24 mouse cellular contexts compared by ENCODE assay signal in the genomic region with DNA sequence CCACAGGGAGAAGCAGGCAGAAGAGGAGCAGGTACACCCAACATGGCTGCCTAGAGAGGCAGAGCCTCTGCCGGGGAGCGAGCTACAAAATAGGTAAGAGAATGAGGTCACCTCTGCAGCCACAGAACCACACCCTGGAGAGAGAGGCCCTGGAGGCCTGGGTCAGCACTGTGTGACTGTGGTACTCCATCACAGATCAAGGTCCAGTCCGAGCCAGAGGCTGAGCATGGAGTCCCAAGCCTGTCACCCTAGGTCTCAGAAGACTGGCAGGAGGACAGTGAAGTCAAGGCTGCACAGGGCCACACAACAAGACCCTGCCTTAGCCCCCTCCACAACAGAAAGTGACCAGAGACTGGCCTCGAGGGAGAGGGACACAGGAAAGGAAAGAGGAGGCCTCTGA.
"Had no signal": no experiment of that assay in that cellular context is flagged by ENCODE, and none has a peak within 500 bp of the region (broad histone marks: within the 10 kb centered on the region; RNA-seq: fewer than 3 reads in every experiment).

No protein-coding gene starts in this region.

- H3K4me1 ChIP-seq: liver, embryonic 12.5 days; liver, embryonic 15.5 days; lung, embryonic 15.5 days; megakaryocyte, embryonic 14.5 days had no signal

- H3K27ac ChIP-seq: kidney, postnatal 0 days; layer of hippocampus, adult 2 months; limb, embryonic 10.5 days; limb, embryonic 13.5 days; liver, embryonic 12.5 days; liver, embryonic 15.5 days; lung, embryonic 15.5 days; stomach, postnatal 0 days had no signal

- DNase-seq: kidney, adult 2 months; kidney, postnatal 25 days; layer of hippocampus, adult 9-11 months; liver; lung, adult 18-20 months; lung, postnatal 10 days; lung, postnatal 36 days; right cerebral cortex, adult 18-20 months; right cerebral cortex, postnatal 14 days; right cerebral cortex, postnatal 4 days; thymus, adult 2 months; thymus, postnatal 14 days; thymus, postnatal 4 days had no signal

- H3K4me2 ChIP-seq: limb, embryonic 13.5 days; liver, embryonic 12.5 days; liver, embryonic 15.5 days; lung, embryonic 15.5 days; midbrain, embryonic 11.5 days had no signal

- H3K36me3 ChIP-seq: limb, embryonic 10.5 days; limb, embryonic 13.5 days; liver, embryonic 12.5 days; liver, embryonic 15.5 days; lung, embryonic 15.5 days had no signal

- H3K27me3 ChIP-seq: limb, embryonic 13.5 days; liver, embryonic 12.5 days; liver, embryonic 15.5 days; lung, embryonic 15.5 days had no signal

- ATAC-seq: liver, embryonic 12.5 days had no signal

- H3K9ac ChIP-seq: limb, embryonic 13.5 days; liver, embryonic 12.5 days; liver, embryonic 15.5 days; lung, embryonic 15.5 days had no signal

- H3K4me3 ChIP-seq: layer of hippocampus, adult 2 months; limb, embryonic 10.5 days; limb, embryonic 13.5 days; liver, embryonic 12.5 days; liver, embryonic 15.5 days; lung, embryonic 15.5 days; megakaryocyte, embryonic 14.5 days; myocyte had no signal

- H3K9me3 ChIP-seq: limb, embryonic 10.5 days; limb, embryonic 13.5 days; liver, embryonic 12.5 days; liver, embryonic 15.5 days; lung, embryonic 15.5 days had no signal
